Mouse (Mus musculus): Measurements from ENCODE around the gene Rgs6.

- TF ChIP-seq CTCF (IDR thresholded peaks at IDR 0.05; ENCODE audit: extremely low read depth, insufficient read depth, insufficient read length, insufficient replicate concordance), result no peak
- no peak for TF ChIP-seq POLR2A (IDR thresholded peaks at IDR 0.05; ENCODE audit: low read depth, low read length)
These were observed 277.6 kb downstream of the Rgs6 start for GRCm38 (mm10) chr12:82865686-82866085.

All from spleen, adult 2 months (tissue).